Mouse (Mus musculus) E14TG2a.4 (cell line): ENCODE measurements at regions not wholly inside any gene's neighbourhood (a gene's known extent, or its start where the extent isn't known, plus 50 kb on each side); places are given as distances from the start of the nearest gene placed in this dataset.

ENCODE experiments used
- H3K27me3 ChIP-seq: 2 replicates; pipeline ENCODE4 v1.6.1; 2014; ENCODE audit warnings: low read length, control low read depth; ENCODE audit not compliant: insufficient read depth
- H3K36me3 ChIP-seq: 2 replicates; pipeline ENCODE4 v1.6.1; 2014; ENCODE audit warnings: low read length, control low read depth; ENCODE audit not compliant: insufficient read depth
- H3K4me1 ChIP-seq: replicated peaks from 2 replicates; pipeline ENCODE4 v1.6.1; 2014; ENCODE audit warnings: low read depth, low read length, control low read depth
- H3K4me3 ChIP-seq: replicated peaks from 2 replicates; pipeline ENCODE4 v1.5.1; 2014; ENCODE audit warnings: mild to moderate bottlenecking, low read length
- H3K9me3 ChIP-seq: 2 replicates; pipeline ENCODE4 v1.6.1; 2014; ENCODE audit warnings: low read length, control low read depth
- CTCF ChIP-seq: conservative IDR thresholded peaks from 2 replicates; pipeline ENCODE4 v1.5.1; 2014; ENCODE audit warnings: low read length
- NANOG ChIP-seq: IDR thresholded peaks from 2 replicates; pipeline ENCODE4 v1.6.1; 2014; ENCODE audit warnings: borderline replicate concordance, low read length, mixed read lengths
- POU5F1 ChIP-seq: IDR thresholded peaks from 2 replicates; pipeline ENCODE4 v1.6.1; 2014; ENCODE audit warnings: low read length, borderline replicate concordance

GRCm38 (mm10) chr11:27203330-27204214, 609.8 kb upstream of the Vrk2 start:
- Histone ChIP-seq H3K36me3 (no peaks in the 10 kb centered on the region), H3K4me3 (no peak overlapping the region), H3K4me1 (peaks cover 15% of the 10 kb centered on the region), H3K27me3 (no peaks in the 10 kb centered on the region), H3K9me3 (peaks cover 34% of the 10 kb centered on the region)
- TF ChIP-seq NANOG (no peak), CTCF (no peak), POU5F1 (no peak)

- Histone ChIP-seq H3K27me3 (no peaks in the 10 kb centered on the region), H3K4me1 (no peaks in the 10 kb centered on the region), H3K9me3 (no peaks in the 10 kb centered on the region), H3K4me3 (no peak overlapping the region), H3K36me3 (no peaks in the 10 kb centered on the region)
- TF ChIP-seq CTCF, result no peak
Observed at GRCm38 (mm10) chr11:27184035-27184434, 590.2 kb upstream of the Vrk2 start.

GRCm38 (mm10) chr11:27183422-27183821, 589.6 kb upstream of the Vrk2 start:
- no peaks in the 10 kb centered on the region for H3K4me1 ChIP-seq
- H3K4me3 ChIP-seq, result no peak overlapping the region
- TF ChIP-seq NANOG, result no peak
- no peak for TF ChIP-seq POU5F1
- TF ChIP-seq CTCF, result no peak
- H3K27me3 ChIP-seq, result no peaks in the 10 kb centered on the region
- no peaks in the 10 kb centered on the region for H3K36me3 ChIP-seq
- no peaks in the 10 kb centered on the region for H3K9me3 ChIP-seq

DNA sequence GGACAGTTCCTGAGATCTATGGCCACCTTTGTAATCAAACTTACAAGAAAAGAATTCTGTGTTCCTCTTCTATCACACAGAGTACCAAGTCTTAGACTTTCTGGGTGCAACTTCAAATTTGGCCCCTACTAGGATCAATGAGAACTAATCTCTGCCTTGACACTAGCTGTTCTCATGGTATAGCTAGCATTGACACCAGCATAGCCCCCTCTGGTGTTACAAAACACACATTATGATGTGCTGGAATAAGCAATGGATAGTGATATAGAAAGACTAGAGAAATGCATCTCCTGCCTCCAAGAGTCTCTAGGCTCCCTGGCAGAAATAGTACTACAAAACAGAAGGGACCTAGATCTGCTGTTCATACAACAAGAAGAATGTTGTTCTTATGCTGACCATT, 566.6 kb upstream of the Vrk2 start:
- no peaks in the 10 kb centered on the region for H3K36me3 ChIP-seq
- no peak for TF ChIP-seq CTCF
- no peak for TF ChIP-seq POU5F1
- no peak for TF ChIP-seq NANOG

More for the DNA sequence above, 566.6 kb upstream of the Vrk2 start:
- no peaks in the 10 kb centered on the region for H3K9me3 ChIP-seq
- H3K27me3 ChIP-seq, result no peaks in the 10 kb centered on the region
- no peak overlapping the region for H3K4me3 ChIP-seq
- no peaks in the 10 kb centered on the region for H3K4me1 ChIP-seq
